Mouse (Mus musculus) frontal cortex, postnatal 25 days (tissue): ENCODE results near the gene Ms4a13.
A peak's percentile ranks its signal among the peaks of the same experiment; 100 is the strongest.
"Not testable (repeated sequence)": the region's sequence is repeated elsewhere in the genome, so short reads cannot be mapped to it uniquely, and the experiment has no call there.

Experiments
- DNase-seq, 2 experiments: peaks; one replicate each; pipeline ENCODE4 v3.0.0; 2022; ENCODE audit warnings: low spot score in 2 of 2

Ms4a13 gene

DNA sequence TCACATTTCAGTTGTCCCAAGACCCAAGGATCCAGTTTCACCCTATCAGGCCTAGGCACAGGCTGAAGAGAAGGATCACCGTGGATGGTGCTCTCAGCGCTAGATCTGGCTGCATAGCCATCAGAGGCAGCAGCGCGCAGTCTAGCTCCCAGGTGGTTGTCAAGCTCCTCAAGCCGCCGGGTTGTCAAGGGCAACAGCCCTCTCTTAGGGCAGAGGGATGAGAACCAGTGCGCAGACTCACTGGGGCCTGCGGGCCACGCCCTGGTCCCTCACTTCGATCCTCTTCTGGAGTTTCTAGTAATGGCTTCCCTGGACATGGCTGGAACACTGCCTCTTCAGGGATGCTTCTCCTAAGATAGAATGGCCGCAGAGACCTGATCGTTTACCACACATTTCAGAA, at the start of gene Ms4a13:
TSS of gene Ms4a13 (minus strand) at position 192 of the 400 bp plus-strand sequence.
- no peak for DNase-seq

- DNase-seq: no peak
Observed at GRCm38 (mm10) chr19:11244230-11244629, 47.7 kb upstream of the Ms4a13 start.

DNA sequence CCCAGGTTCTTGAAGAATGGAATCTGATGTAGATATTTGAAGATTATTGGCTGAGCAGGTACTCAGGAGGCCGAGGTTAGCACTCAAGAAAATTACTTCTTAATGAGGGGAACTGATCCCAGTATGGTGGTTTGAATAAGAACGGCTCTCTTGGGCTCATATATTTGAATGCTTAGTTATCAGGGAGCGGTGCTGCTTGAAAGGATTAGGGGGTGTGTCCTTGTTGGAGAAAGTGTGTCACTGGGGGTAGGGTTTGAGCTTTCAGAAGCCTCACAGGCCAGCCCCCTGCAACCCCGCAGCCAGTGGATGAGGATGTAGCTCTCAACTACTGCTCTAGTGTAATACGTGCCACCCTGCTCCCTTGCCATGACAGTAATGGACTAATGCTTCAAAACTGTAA, 46.0 kb upstream of the Ms4a13 start:
- no peak for DNase-seq

GRCm38 (mm10) chr19:11235820-11236219, 39.3 kb upstream of the Ms4a13 start:
- no peak for DNase-seq

DNA sequence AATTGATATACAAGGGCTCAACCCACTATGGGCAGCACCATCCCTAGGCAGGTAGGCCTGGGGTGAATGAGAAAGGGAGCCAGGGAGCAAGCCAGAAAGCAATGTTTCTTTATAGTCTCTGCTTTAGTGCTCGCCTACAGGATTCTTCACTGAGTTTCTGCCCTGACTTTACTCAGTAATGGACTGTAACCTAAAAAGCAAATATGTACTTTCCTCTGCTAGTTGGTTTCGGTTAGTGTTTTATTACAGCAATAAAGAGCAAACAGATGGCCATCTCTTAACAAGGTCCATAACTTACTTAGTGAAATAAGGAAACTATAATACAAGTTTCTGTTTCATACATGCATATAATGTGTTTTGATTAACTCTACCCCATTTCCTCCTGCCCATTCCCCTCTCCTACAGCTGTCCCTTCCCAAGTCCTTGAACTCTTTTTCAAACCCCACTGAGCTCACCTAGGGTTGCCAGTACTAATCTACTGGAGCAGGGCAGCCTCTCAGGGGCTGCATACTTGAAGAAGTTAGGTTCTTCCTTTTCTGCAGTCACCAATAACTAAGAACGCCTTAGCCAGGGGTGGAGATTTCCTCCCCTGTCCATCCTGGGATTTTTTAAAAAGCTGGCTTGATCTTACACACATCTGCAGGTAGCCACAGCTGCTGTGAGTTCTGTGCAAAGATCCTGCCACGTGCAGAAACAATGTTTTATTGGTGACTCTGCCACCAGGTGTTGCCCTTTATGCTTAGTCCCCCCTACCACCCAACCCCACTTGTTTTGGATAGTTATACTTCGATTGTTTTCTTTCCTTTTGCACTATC, 38.6 kb upstream of the Ms4a13 start:
- no peak for DNase-seq

DNA sequence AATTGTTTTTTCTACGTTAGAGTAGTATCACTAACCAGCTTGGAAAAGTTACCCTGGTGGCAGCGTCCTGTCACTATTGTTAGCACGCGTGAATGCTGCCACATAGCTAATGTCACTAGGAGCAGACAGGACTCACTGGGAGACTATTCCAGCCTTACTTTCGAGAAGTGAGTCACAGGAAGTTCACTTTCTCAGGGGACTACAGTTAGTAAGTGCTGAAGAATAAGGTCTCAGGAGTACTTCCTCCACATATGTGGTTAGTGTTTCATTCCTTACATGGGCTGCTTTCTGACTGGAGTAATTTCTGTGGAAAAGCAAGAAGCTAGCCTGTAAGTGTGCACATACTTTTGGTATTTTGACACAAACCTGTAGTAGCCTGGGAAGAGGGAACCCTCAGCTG, 37.7 kb upstream of the Ms4a13 start:
- DNase-seq: no peak

- DNase-seq: no peak
Observed at GRCm38 (mm10) chr19:11232348-11232747, 35.8 kb upstream of the Ms4a13 start, which contains the start of gene Ms4a12. Gene Ms4a12 (minus strand): TSS chr19:11232448.

- DNase-seq: no peak
Observed at GRCm38 (mm10) chr19:11192552-11192951, 4.0 kb downstream of the Ms4a13 start.

DNA sequence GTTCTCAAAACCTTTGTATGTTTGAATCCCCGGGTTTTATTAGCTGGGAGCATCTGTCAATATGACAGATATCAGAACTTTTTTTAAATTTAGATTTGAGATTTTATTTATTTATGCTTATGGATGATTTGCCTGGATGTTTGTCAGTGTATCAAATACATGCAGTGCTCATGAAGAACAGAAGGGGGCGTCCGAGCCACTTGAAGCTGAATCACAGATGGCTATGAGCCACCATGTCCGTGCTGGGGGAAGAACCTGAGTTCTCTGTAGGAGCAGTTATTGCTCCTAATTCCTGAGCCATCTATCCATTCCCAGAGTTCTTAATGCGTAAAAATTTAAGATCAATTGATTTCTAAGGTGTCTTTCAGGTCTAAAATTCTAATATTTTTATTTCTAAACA, 12.4 kb downstream of the Ms4a13 start:
- no peak for DNase-seq

DNA sequence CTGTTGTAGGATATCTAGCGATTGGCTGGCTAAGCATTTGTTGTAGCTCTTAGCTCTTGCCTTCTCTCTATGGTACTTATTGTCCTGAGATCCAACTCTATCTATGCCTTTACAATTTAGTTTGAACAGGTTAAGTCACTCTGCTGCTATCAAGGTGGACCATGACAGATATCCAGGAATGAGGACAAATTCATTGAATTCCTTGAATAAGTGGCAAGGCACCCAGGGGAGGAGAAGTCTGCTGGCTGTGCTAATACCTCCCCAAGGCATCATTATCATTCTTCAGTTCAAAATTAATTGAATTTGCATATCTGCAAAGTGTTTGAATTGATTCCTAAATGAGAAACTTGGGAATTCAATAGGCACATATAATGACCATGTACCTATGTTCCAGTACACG, 19.1 kb downstream of the Ms4a13 start:
- no peak for DNase-seq

DNA sequence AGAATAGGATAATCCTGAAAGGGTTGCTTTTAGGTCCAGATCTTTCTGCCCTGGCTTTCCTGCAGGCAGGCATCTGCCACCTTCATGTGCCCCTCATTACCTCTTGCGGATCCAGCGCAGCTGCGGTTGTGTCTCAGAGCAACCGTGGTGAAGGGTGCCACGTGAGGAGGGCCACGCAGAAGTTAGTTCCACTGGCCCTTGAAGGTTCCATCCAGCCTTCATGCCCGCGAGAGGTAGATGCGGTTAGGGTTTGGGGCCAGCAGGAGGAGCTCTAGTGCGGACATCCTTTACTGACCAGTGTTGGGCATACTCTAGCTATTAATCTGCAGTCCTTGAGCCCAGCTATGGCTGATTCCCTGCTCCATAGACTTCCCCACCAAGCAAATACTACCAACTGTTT, 31.4 kb downstream of the Ms4a13 start, which contains the start of gene 1700025F22Rik:
TSS of gene 1700025F22Rik (minus strand) at position 149 of the 400 bp plus-strand sequence.
- no peak for DNase-seq

- not testable (repeated sequence) for DNase-seq
Observed at GRCm38 (mm10) chr19:11157890-11158289, 38.6 kb downstream of the Ms4a13 start.

DNA sequence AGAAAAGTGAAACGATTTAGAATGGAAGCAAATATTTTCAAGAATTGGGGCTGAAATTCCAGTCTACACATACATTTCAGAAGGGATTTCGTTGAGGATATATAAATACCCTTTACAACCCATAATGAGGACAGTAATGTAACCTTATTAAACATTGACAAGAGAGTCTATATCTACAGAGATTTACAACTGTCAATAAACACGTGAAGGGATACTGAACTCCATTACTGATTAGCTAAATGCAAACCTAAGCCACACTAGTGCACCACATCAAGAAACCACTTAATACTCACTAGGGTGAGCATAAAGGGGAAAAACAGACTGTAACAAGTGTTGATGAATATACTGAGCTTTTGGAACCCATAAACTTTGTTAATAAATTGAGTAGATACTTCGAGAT, 61.2 kb downstream of the Ms4a13 start:
- DNase-seq: no peak

DNA sequence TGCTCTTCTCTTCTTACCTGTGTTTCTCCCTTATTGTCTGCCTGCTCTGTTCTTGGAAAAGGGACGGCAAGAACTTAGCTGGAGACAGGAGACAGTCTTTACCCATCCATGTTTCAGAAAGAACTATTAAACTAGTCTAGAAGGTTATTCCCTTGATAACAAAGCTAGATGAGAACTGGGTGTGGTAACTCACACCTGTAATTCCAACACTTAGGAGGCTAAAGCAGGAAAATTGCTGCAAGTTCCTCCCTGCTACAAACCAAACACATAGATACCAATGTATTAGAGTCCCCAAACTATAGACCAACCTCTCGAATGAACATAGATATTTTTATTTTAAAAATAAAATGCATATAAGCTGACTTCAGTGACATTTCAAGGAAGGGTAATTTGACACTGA, 61.7 kb downstream of the Ms4a13 start:
- DNase-seq: no peak

- not testable (repeated sequence) for DNase-seq
Observed at GRCm38 (mm10) chr19:11130776-11131175, 65.8 kb downstream of the Ms4a13 start, which contains the start of gene 1700017D01Rik. Gene 1700017D01Rik (minus strand): TSS chr19:11130876.

DNA sequence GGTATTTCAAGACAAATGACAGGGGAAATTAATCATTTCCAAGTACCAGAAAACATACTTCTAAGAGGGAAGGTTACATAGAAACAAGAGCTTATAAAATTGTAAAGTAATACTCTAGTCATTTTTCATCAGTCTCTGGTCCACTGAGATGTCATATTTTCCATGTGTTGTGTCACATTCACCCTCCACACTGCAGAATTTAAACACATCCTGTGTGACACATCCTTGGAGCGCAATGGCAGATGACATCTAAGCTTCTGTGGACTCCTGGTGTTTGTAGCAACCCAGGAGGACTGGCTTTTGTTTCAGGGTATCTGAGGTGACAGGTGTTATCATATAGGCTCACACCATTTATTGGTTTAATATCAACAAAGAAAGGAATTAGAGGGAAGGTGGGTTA, 66.8 kb downstream of the Ms4a13 start:
- no peak for DNase-seq

GRCm38 (mm10) chr19:11121016-11121420, 75.5 kb downstream of the Ms4a13 start:
- peak in 1 of 2 experiments; percentile 2 for DNase-seq
